Mouse (Mus musculus): Measurements from ENCODE around the gene Cspg4. TPM values are rescaled to one million over a fixed set of nuclear protein-coding genes. Genes with fewer than 3 reads are reported as not detected.

The Cspg4 gene
- polyA plus RNA-seq, 1 experiment from 2014 or later: 0.08 TPM

GRCm38 (mm10) chr9:56876784-56877183 lies 12.0 kb downstream of the Cspg4 start:
- ChIA-PET POLR2A (no interaction called here), CTCF (no interaction called here)
- ATAC-seq (no peak), DNase-seq (ENCODE audit: low read depth, low spot score) (no peak)
- no peak for TF ChIP-seq CTCF (IDR thresholded peaks at IDR 0.05)
- in situ Hi-C loops (cut with MboI; ENCODE audit: low pct_unique_long_range_greater_than_20kb): no loop called here
- no peaks in the 10 kb centered on the region for H3K27me3 ChIP-seq

DNA sequence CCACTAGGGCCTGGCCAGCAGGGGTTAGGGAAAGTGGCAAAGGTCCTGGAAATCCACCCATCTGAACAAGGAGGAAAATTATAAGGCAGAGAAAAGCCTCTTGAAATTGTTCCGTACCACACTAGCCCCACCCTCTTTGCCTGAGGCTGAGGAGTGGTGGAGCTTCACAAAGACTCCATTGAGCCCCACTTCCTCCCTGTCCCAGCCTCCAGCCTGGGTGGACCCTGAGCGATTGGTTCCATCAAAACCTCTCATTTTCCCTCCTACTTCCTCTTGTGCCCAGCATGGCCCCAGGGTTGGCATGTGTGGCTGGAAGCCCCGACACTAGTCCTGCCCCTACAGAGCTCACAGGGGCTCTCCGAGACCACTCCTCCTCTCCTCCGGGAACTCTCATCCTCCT lies 12.5 kb downstream of the Cspg4 start:
- no peak for TF ChIP-seq CTCF (IDR thresholded peaks at IDR 0.05)
- H3K27me3 ChIP-seq: no peaks in the 10 kb centered on the region
- ChIA-PET CTCF (no interaction called here), POLR2A (no interaction called here)
- no peak for DNase-seq (ENCODE audit: low read depth, low spot score)
- ATAC-seq: no peak
- in situ Hi-C loops (cut with MboI; ENCODE audit: low pct_unique_long_range_greater_than_20kb): no loop called here

GRCm38 (mm10) chr9:56880790-56881189 lies 16.0 kb downstream of the Cspg4 start:
- no peaks in the 10 kb centered on the region for H3K27me3 ChIP-seq
- no peak for DNase-seq (ENCODE audit: low read depth, low spot score)
- ChIA-PET POLR2A (no interaction called here), CTCF (interaction anchor here (1.1 to 1.6 kb wide), 2 partner anchors 24 to 33 kb away, joined by 3 read pairs; no protein-coding TSS in a partner anchor)
- ATAC-seq: no peak
- no peak for TF ChIP-seq CTCF (IDR thresholded peaks at IDR 0.05)
- in situ Hi-C loops (cut with MboI; ENCODE audit: low pct_unique_long_range_greater_than_20kb): no loop called here

GRCm38 (mm10) chr9:56881539-56882082 lies 16.8 kb downstream of the Cspg4 start:
- POLR2A ChIA-PET: no interaction called here
- no peak for ATAC-seq
- in situ Hi-C loops (cut with MboI; ENCODE audit: low pct_unique_long_range_greater_than_20kb): no loop called here
- CTCF ChIA-PET: no interaction called here
- H3K27me3 ChIP-seq: no peaks in the 10 kb centered on the region
- no peak for TF ChIP-seq CTCF (IDR thresholded peaks at IDR 0.05)
- no peak for DNase-seq (ENCODE audit: low read depth, low spot score)

- DNase-seq (ENCODE audit: low read depth, low spot score) (no peak), ATAC-seq (no peak)
- ChIA-PET POLR2A (no interaction called here), CTCF (no interaction called here)
- no peaks in the 10 kb centered on the region for H3K27me3 ChIP-seq
- in situ Hi-C loops (cut with MboI; ENCODE audit: low pct_unique_long_range_greater_than_20kb): no loop called here
- no peak for TF ChIP-seq CTCF (IDR thresholded peaks at IDR 0.05)
Measured at GRCm38 (mm10) chr9:56882283-56882682, 17.4 kb downstream of the Cspg4 start.

DNA sequence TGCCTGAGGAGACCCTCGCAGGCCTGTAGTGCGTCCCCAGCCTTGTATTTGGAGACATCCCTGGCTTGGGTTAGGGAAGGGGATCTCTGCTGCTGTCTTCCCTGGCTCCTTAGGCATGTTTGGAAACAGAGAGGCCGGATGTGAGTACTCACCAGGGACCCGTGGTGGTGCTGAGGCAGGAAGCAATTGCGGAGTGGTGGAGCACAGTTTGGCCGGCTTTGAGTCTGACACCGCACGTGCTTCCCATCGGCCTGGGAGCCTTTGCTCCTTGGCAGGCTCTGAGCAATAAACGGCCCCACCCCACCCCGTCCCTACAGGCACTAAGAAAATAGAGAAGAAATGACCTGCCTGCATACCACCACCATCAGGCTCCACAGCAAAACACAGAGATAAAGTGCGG lies 18.0 kb downstream of the Cspg4 start:
- no peak for TF ChIP-seq CTCF (IDR thresholded peaks at IDR 0.05)
- ATAC-seq (no peak), DNase-seq (ENCODE audit: low read depth, low spot score) (no peak)
- in situ Hi-C loops (cut with MboI; ENCODE audit: low pct_unique_long_range_greater_than_20kb): no loop called here
- POLR2A ChIA-PET: no interaction called here
- CTCF ChIA-PET: no interaction called here
- H3K27me3 ChIP-seq: no peaks in the 10 kb centered on the region

- TF ChIP-seq CTCF (IDR thresholded peaks at IDR 0.05): no peak
- H3K27me3 ChIP-seq: no peaks in the 10 kb centered on the region
- in situ Hi-C loops (cut with MboI; ENCODE audit: low pct_unique_long_range_greater_than_20kb): no loop called here
- no peak for DNase-seq (ENCODE audit: low read depth, low spot score)
- no peak for ATAC-seq
- ChIA-PET POLR2A (no interaction called here), CTCF (interaction anchor here (1.0 kb wide), 1 partner anchor 10 kb away, joined by 3 read pairs; no protein-coding TSS in a partner anchor)
Measured at GRCm38 (mm10) chr9:56883470-56883869, 18.6 kb downstream of the Cspg4 start.

GRCm38 (mm10) chr9:56884328-56884727 lies 19.5 kb downstream of the Cspg4 start:
- CTCF ChIA-PET: interaction anchor here (1.0 kb wide), 1 partner anchor 11 kb away, joined by 3 read pairs; no protein-coding TSS in a partner anchor
- H3K27me3 ChIP-seq: no peaks in the 10 kb centered on the region
- in situ Hi-C loops (cut with MboI; ENCODE audit: low pct_unique_long_range_greater_than_20kb): no loop called here
- POLR2A ChIA-PET: interaction anchor here (0.6 kb wide), 1 partner anchor 60 kb away, joined by 4 read pairs; no protein-coding TSS in a partner anchor
- DNase-seq (ENCODE audit: low read depth, low spot score) (no peak), ATAC-seq (no peak)
- no peak for TF ChIP-seq CTCF (IDR thresholded peaks at IDR 0.05)

DNA sequence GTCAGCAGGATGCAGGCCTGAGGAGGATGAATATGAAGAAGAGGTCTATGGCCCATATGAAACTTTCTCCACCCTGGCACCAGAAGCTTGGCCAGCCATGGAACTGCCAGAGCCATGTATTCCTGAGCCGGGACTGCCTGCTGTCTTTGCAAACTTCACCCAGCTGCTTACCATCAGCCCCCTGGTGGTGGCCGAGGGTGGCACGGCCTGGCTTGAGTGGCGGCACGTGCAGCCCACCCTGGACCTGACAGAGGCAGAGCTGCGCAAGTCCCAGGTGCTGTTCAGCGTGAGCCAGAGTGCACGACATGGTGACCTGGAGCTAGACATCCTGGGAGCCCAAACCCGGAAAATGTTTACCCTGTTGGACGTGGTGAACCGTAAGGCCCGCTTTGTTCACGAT lies 21.3 kb downstream of the Cspg4 start:
- DNase-seq (ENCODE audit: low read depth, low spot score): no peak
- ATAC-seq: no peak
- no peak for TF ChIP-seq CTCF (IDR thresholded peaks at IDR 0.05)

GRCm38 (mm10) chr9:56886601-56887000 lies 21.8 kb downstream of the Cspg4 start:
- in situ Hi-C loops (cut with MboI; ENCODE audit: low pct_unique_long_range_greater_than_20kb): loop anchor here (5.0 kb wide), 2 partner anchors 39 to 249 kb away; no protein-coding TSS in a partner anchor
- TF ChIP-seq CTCF (IDR thresholded peaks at IDR 0.05): no peak
- no peak for DNase-seq (ENCODE audit: low read depth, low spot score)
- H3K27me3 ChIP-seq: no peaks in the 10 kb centered on the region
- no peak for ATAC-seq
- ChIA-PET CTCF (interaction anchor here (5.0 kb wide), 1 partner anchor 43 kb away, joined by 31 read pairs; no protein-coding TSS in a partner anchor), POLR2A (no interaction called here)

More for the DNA sequence above, 21.3 kb downstream of the Cspg4 start:
- ChIA-PET CTCF (interaction anchor here (5.0 kb wide), 1 partner anchor 43 kb away, joined by 31 read pairs; no protein-coding TSS in a partner anchor), POLR2A (no interaction called here)
- no peaks in the 10 kb centered on the region for H3K27me3 ChIP-seq
- in situ Hi-C loops (cut with MboI; ENCODE audit: low pct_unique_long_range_greater_than_20kb): loop anchor here (5.0 kb wide), 2 partner anchors 39 to 249 kb away; no protein-coding TSS in a partner anchor

DNA sequence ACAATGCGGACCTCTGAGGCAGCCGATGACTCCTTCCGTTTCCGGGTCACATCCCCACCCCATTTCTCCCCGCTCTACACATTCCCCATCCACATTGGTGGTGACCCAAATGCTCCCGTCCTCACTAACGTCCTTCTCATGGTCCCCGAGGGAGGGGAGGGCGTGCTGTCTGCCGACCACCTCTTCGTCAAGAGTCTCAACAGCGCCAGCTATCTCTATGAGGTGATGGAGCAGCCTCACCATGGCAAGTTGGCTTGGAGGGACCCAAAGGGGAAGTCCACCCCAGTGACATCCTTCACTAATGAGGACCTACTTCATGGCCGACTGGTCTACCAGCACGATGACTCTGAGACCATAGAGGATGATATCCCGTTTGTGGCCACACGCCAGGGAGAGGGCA lies 22.7 kb downstream of the Cspg4 start:
- ChIA-PET CTCF (interaction anchor here (4.4 to 5.0 kb wide), 2 partner anchors 39 to 44 kb away, joined by 31 to 32 read pairs; no protein-coding TSS in a partner anchor), POLR2A (no interaction called here)
- H3K27me3 ChIP-seq: no peaks in the 10 kb centered on the region
- in situ Hi-C loops (cut with MboI; ENCODE audit: low pct_unique_long_range_greater_than_20kb): loop anchor here (5.0 kb wide), 2 partner anchors 40 to 250 kb away; no protein-coding TSS in a partner anchor
- ATAC-seq: no peak
- TF ChIP-seq CTCF (IDR thresholded peaks at IDR 0.05): no peak
- no peak for DNase-seq (ENCODE audit: low read depth, low spot score)

Measured in Patski (cell line).